Mouse (Mus musculus) layer of hippocampus, postnatal 25 days (tissue): ENCODE data around the gene Mfsd2a. TPM values are rescaled to one million over a fixed set of nuclear protein-coding genes. Genes with fewer than 3 reads are reported as not detected.

Experiments used
- total RNA-seq, 2 experiments: library from RNA; stranded (reverse); gene quantifications; 2 replicates each; pipeline ENCODE4 v1.2.3; 2021

Gene Mfsd2a
- total RNA-seq, 2 experiments from 2014 or later: 37.9 to 54.8 TPM

Other genes with a start within 250 kb of the Mfsd2a start
- gene Ppt1, start 124.9 kb downstream of the Mfsd2a start, total RNA-seq: 10 to 100 TPM; 80.2 to 83.5 TPM
- 100 to 1,000 TPM; 299 to 313 TPM for gene Cap1, start 75.1 kb downstream of the Mfsd2a start, total RNA-seq
- 10 to 100 TPM; 33.9 to 37.8 TPM for gene Mycl, start 34.5 kb upstream of the Mfsd2a start, total RNA-seq
- gene Trit1, start 55.4 kb upstream of the Mfsd2a start, total RNA-seq: 10 to 100 TPM; 20.2 to 26.9 TPM
- under 1 TPM; 0.22 to 0.45 TPM for gene Bmp8b, start 144.0 kb upstream of the Mfsd2a start, total RNA-seq
- not detected for gene Oxct2b, start 155.1 kb upstream of the Mfsd2a start, total RNA-seq
- gene Ppie, start 178.8 kb upstream of the Mfsd2a start, total RNA-seq: 10 to 100 TPM; 20.3 to 21.8 TPM
- 100 to 1,000 TPM; 486 to 540 TPM for gene Hpcal4, start 222.0 kb upstream of the Mfsd2a start, total RNA-seq
- 10 to 100 TPM; 15.7 to 16.3 TPM for gene Nt5c1a, start 240.3 kb upstream of the Mfsd2a start, total RNA-seq